Mouse (Mus musculus): ENCODE data around the gene Pth2. TPM values are rescaled to one million over a fixed set of nuclear protein-coding genes. Genes with fewer than 3 reads are reported as not detected.

Gene Pth2
- polyA plus RNA-seq, 2 experiments: not detected

DNA sequence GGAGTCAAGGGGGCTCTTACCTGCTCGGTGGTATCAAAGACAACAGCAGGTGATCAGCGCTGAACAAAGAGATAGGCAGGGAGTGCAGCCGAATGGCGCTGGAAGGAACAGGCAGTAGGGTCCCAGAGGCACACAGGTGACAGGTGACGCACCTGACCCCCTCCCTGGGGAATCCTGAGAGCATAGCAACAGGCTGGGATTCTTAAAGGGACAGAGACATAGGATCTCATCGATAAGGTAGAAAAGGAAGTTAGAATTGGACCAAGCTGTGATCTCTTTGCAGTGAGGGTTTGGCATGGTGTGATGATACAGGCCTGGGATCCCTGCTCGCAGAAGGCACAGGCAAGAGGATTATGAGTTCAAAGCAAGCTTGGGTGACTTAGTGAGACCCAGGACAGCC, 1.3 kb upstream of the Pth2 start, which contains the start of gene Gfy:
Gfy (minus strand) TSS at position 101 of the 400 bp plus-strand sequence.
- H3K4me1 ChIP-seq (ENCODE audit: control insufficient read depth, insufficient read depth, low read length): no peaks in the 10 kb centered on the region
- TF ChIP-seq POLR2A (IDR thresholded peaks at IDR 0.05; ENCODE audit: borderline replicate concordance, extremely low read depth, insufficient read depth, insufficient read length): no peak
- H3K27ac ChIP-seq (replicated peaks; ENCODE audit: low read depth, low read length): no peak within 1 kb of the TSS
- no peaks in the 10 kb centered on the region for H3K36me3 ChIP-seq (ENCODE audit: control insufficient read depth, insufficient read depth, low read length)
- H3K27me3 ChIP-seq (ENCODE audit: control insufficient read depth, insufficient read depth, low read length): peaks cover 95% of the 10 kb centered on the region
- H3K4me3 ChIP-seq (replicated peaks; ENCODE audit: low read length): no peak within 1 kb of the TSS
- H3K9ac ChIP-seq (ENCODE audit: low read depth, low read length, severe bottlenecking): no peak within 1 kb of the TSS
- no peak within 1 kb of the TSS for H3K4me2 ChIP-seq (replicated peaks; ENCODE audit: low read depth, low read length, severe bottlenecking)
- 24% methylated on average over 7 of the region's 7 CpGs for WGBS
- DNase-seq (ENCODE audit: low spot score) (no peak), ATAC-seq (ENCODE audit: low FRiP score, low read depth) (no peak)
- no peaks in the 10 kb centered on the region for H3K9me3 ChIP-seq (ENCODE audit: control insufficient read depth, low read length)

- 8% methylated on average over 24 of the region's 35 CpGs for WGBS
- DNase-seq (ENCODE audit: low spot score) (no peak), ATAC-seq (ENCODE audit: low FRiP score, low read depth) (no peak)
- no peaks in the 10 kb centered on the region for H3K4me1 ChIP-seq (ENCODE audit: control insufficient read depth, insufficient read depth, low read length)
- H3K4me3 ChIP-seq (replicated peaks; ENCODE audit: low read length): no peak overlapping the region
- H3K9ac ChIP-seq (ENCODE audit: low read depth, low read length, severe bottlenecking): no peak overlapping the region
- no peaks in the 10 kb centered on the region for H3K36me3 ChIP-seq (ENCODE audit: control insufficient read depth, insufficient read depth, low read length)
- TF ChIP-seq POLR2A (IDR thresholded peaks at IDR 0.05; ENCODE audit: borderline replicate concordance, extremely low read depth, insufficient read depth, insufficient read length): no peak
- H3K9me3 ChIP-seq (ENCODE audit: control insufficient read depth, low read length): no peaks in the 10 kb centered on the region
- peaks cover 75% of the 10 kb centered on the region for H3K27me3 ChIP-seq (ENCODE audit: control insufficient read depth, insufficient read depth, low read length)
- 0 out of 2 replicates have a peak overlapping the region, but pooled peaks have one; percentile 3 for H3K4me2 ChIP-seq (replicated peaks; ENCODE audit: low read depth, low read length, severe bottlenecking)
- no peak overlapping the region for H3K27ac ChIP-seq (replicated peaks; ENCODE audit: low read depth, low read length)
Observed at GRCm38 (mm10) chr7:45181540-45181939, 745 bp downstream of the Pth2 start.

GRCm38 (mm10) chr7:45182199-45182601, 1.4 kb downstream of the Pth2 start:
- Histone ChIP-seq H3K36me3 (ENCODE audit: control insufficient read depth, insufficient read depth, low read length) (no peaks in the 10 kb centered on the region), H3K27ac (replicated peaks; ENCODE audit: low read depth, low read length) (no peak overlapping the region), H3K4me1 (ENCODE audit: control insufficient read depth, insufficient read depth, low read length) (no peaks in the 10 kb centered on the region), H3K27me3 (ENCODE audit: control insufficient read depth, insufficient read depth, low read length) (peaks cover 68% of the 10 kb centered on the region), H3K4me3 (replicated peaks; ENCODE audit: low read length) (peak overlapping the region; percentile 10), H3K9ac (ENCODE audit: low read depth, low read length, severe bottlenecking) (no peak overlapping the region), H3K4me2 (replicated peaks; ENCODE audit: low read depth, low read length, severe bottlenecking) (peak overlapping the region; percentile 40), H3K9me3 (ENCODE audit: control insufficient read depth, low read length) (no peaks in the 10 kb centered on the region)
- 0% methylated on average over 34 of the region's 34 CpGs for WGBS
- DNase-seq (ENCODE audit: low spot score) (peak; percentile 91), ATAC-seq (ENCODE audit: low FRiP score, low read depth) (peak; percentile 93)
- TF ChIP-seq POLR2A (IDR thresholded peaks at IDR 0.05; ENCODE audit: borderline replicate concordance, extremely low read depth, insufficient read depth, insufficient read length): no peak

- Histone ChIP-seq H3K27me3 (ENCODE audit: control insufficient read depth, insufficient read depth, low read length) (peaks cover 64% of the 10 kb centered on the region), H3K4me2 (replicated peaks; ENCODE audit: low read depth, low read length, severe bottlenecking) (peak overlapping the region; percentile 40), H3K9me3 (ENCODE audit: control insufficient read depth, low read length) (no peaks in the 10 kb centered on the region), H3K27ac (replicated peaks; ENCODE audit: low read depth, low read length) (no peak overlapping the region), H3K4me3 (replicated peaks; ENCODE audit: low read length) (peak overlapping the region; percentile 10), H3K4me1 (ENCODE audit: control insufficient read depth, insufficient read depth, low read length) (no peaks in the 10 kb centered on the region), H3K36me3 (ENCODE audit: control insufficient read depth, insufficient read depth, low read length) (no peaks in the 10 kb centered on the region), H3K9ac (ENCODE audit: low read depth, low read length, severe bottlenecking) (no peak overlapping the region)
- 20% methylated on average over 11 of the region's 11 CpGs for WGBS
- DNase-seq (ENCODE audit: low spot score) (no peak), ATAC-seq (ENCODE audit: low FRiP score, low read depth) (peak; percentile 7; the same call in 1 of the 2 replicates)
- TF ChIP-seq POLR2A (IDR thresholded peaks at IDR 0.05; ENCODE audit: borderline replicate concordance, extremely low read depth, insufficient read depth, insufficient read length): no peak
Observed at GRCm38 (mm10) chr7:45182606-45183005, 1.8 kb downstream of the Pth2 start.

- no peak for ATAC-seq (ENCODE audit: low FRiP score, low read depth)
- Histone ChIP-seq H3K27me3 (ENCODE audit: control insufficient read depth, insufficient read depth, low read length) (peaks cover 53% of the 10 kb centered on the region), H3K9me3 (ENCODE audit: control insufficient read depth, low read length) (no peaks in the 10 kb centered on the region), H3K4me2 (replicated peaks; ENCODE audit: low read depth, low read length, severe bottlenecking) (no peak overlapping the region), H3K4me3 (replicated peaks; ENCODE audit: low read length) (no peak overlapping the region), H3K4me1 (ENCODE audit: control insufficient read depth, insufficient read depth, low read length) (no peaks in the 10 kb centered on the region), H3K9ac (ENCODE audit: low read depth, low read length, severe bottlenecking) (no peak overlapping the region), H3K27ac (replicated peaks; ENCODE audit: low read depth, low read length) (no peak overlapping the region), H3K36me3 (ENCODE audit: control insufficient read depth, insufficient read depth, low read length) (no peaks in the 10 kb centered on the region)
- no peak for DNase-seq (ENCODE audit: low spot score)
- no peak for TF ChIP-seq POLR2A (IDR thresholded peaks at IDR 0.05; ENCODE audit: borderline replicate concordance, extremely low read depth, insufficient read depth, insufficient read length)
- 69% methylated on average over 5 of the region's 7 CpGs for WGBS
Observed at GRCm38 (mm10) chr7:45183672-45184071, 2.9 kb downstream of the Pth2 start.

DNA sequence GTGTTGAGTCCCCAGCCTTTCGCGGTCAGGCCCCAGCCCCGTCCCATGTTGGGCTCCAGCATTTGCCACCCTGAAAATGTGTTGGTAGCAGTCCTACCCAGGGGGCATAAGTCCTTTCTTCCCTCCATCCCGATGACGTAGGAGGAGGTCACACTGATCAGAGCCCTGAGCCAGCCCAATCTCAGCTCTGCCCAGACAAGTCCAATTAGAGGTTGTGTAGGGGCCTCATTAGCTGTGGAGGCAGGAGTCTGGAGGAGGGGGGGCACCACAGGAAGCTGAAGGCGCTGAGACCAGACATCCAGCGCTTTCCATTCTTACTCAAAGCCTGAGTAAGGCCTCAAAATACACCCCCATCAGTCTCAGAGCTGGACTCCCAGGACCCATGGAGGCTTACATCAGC, 5.1 kb downstream of the Pth2 start:
- no peak for ATAC-seq (ENCODE audit: low FRiP score, low read depth)
- Histone ChIP-seq H3K36me3 (ENCODE audit: control insufficient read depth, insufficient read depth, low read length) (no peaks in the 10 kb centered on the region), H3K4me1 (ENCODE audit: control insufficient read depth, insufficient read depth, low read length) (no peaks in the 10 kb centered on the region), H3K9me3 (ENCODE audit: control insufficient read depth, low read length) (no peaks in the 10 kb centered on the region), H3K4me2 (replicated peaks; ENCODE audit: low read depth, low read length, severe bottlenecking) (no peak overlapping the region), H3K27ac (replicated peaks; ENCODE audit: low read depth, low read length) (no peak overlapping the region), H3K4me3 (replicated peaks; ENCODE audit: low read length) (no peak overlapping the region), H3K27me3 (ENCODE audit: control insufficient read depth, insufficient read depth, low read length) (peaks cover 33% of the 10 kb centered on the region), H3K9ac (ENCODE audit: low read depth, low read length, severe bottlenecking) (no peak overlapping the region)
- WGBS: 48% methylated on average over 7 of the region's 7 CpGs
- DNase-seq (ENCODE audit: low spot score): no peak
- TF ChIP-seq POLR2A (IDR thresholded peaks at IDR 0.05; ENCODE audit: borderline replicate concordance, extremely low read depth, insufficient read depth, insufficient read length): no peak

Data from limb, embryonic 14.5 days (tissue).